Mouse (Mus musculus) cerebral cortex, adult 2 months (tissue): ENCODE results near the gene Clcc1.

Experiments used
- WGBS: fragments of 180-500 bp; shearing (Covaris S2); methylation state at CpG from one replicate; pipeline ENCODE4 v1.1.7; 2018; 5-methylcytosine and 5-hydroxymethylcytosine counted together

Clcc1 gene

GRCm38 (mm10) chr3:108701256-108701655 is 47.5 kb downstream of the Clcc1 start:
- 91% methylated on average over 1 of the region's 1 CpGs for WGBS

- 87% methylated on average over 8 of the region's 8 CpGs for WGBS
Measured at GRCm38 (mm10) chr3:108702789-108703188, 49.1 kb downstream of the Clcc1 start.

GRCm38 (mm10) chr3:108711296-108711695 is 57.6 kb downstream of the Clcc1 start:
- 96% methylated on average over 5 of the region's 5 CpGs for WGBS

GRCm38 (mm10) chr3:108713065-108713675 is 59.5 kb downstream of the Clcc1 start:
- 60% methylated on average over 3 of the region's 3 CpGs for WGBS

GRCm38 (mm10) chr3:108714837-108715236 is 61.1 kb downstream of the Clcc1 start:
- 93% methylated on average over 4 of the region's 4 CpGs for WGBS

- 86% methylated on average over 3 of the region's 3 CpGs for WGBS
Measured at GRCm38 (mm10) chr3:108717896-108718502, 64.3 kb downstream of the Clcc1 start.

- WGBS, result 91% methylated on average over 2 of the region's 2 CpGs
Measured at GRCm38 (mm10) chr3:108719357-108719756, 65.6 kb downstream of the Clcc1 start.

- WGBS, result 86% methylated on average over 3 of the region's 3 CpGs
Measured at GRCm38 (mm10) chr3:108719761-108720160, 66.0 kb downstream of the Clcc1 start.

GRCm38 (mm10) chr3:108721076-108721991 is 67.6 kb downstream of the Clcc1 start:
- WGBS, result 2% methylated on average over 44 of the region's 44 CpGs

- WGBS, result 2% methylated on average over 53 of the region's 53 CpGs
Measured at GRCm38 (mm10) chr3:108722036-108722872, 68.5 kb downstream of the Clcc1 start, which contains the start of gene Gpsm2. Gene Gpsm2, minus strand, starts transcription at chr3:108722309.

GRCm38 (mm10) chr3:108726413-108726812 is 72.7 kb downstream of the Clcc1 start:
- 91% methylated on average over 7 of the region's 7 CpGs for whole genome bisulfite sequencing

- WGBS, result 93% methylated on average over 3 of the region's 3 CpGs
Measured at GRCm38 (mm10) chr3:108727776-108728175, 74.1 kb downstream of the Clcc1 start.
